Mouse (Mus musculus) limb, embryonic 13.5 days (tissue): ENCODE results near the gene Schip1. TPM values are rescaled to one million over a fixed set of nuclear protein-coding genes. Genes with fewer than 3 reads are reported as not detected.

ENCODE experiments used
- ATAC-seq: fragments of 200-750 bp; cut with Nextera tagmentation; 2 replicates; pipeline ENCODE4 v1.8.0; 2017; ENCODE audit warnings: low read depth, moderate number of reproducible peaks, moderate TSS enrichment; ENCODE audit not compliant: low FRiP score
- H3K27ac ChIP-seq: fragments of 300-500 bp; sonication (generic); 2 replicates; pipeline ENCODE4 v1.5.1; 2015; ENCODE audit warnings: inconsistent platforms, mild to moderate bottlenecking, moderate library complexity
- H3K27me3 ChIP-seq: fragments of 300-500 bp; sonication (generic); 2 replicates; pipeline ENCODE4 v1.6.1; 2015; ENCODE audit warnings: mild to moderate bottlenecking, inconsistent platforms
- H3K36me3 ChIP-seq: fragments of 300-500 bp; sonication (generic); 2 replicates; pipeline ENCODE4 v1.6.1; 2015; ENCODE audit warnings: inconsistent platforms, mild to moderate bottlenecking, moderate library complexity
- H3K4me1 ChIP-seq: fragments of 300-500 bp; sonication (generic); 2 replicates; pipeline ENCODE4 v1.6.1; 2015; ENCODE audit warnings: inconsistent platforms
- H3K4me2 ChIP-seq: fragments of 300-500 bp; sonication (generic); replicated peaks from 2 replicates; pipeline ENCODE4 v1.6.1; 2015; ENCODE audit warnings: inconsistent platforms, mild to moderate bottlenecking, moderate library complexity
- H3K4me3 ChIP-seq: fragments of 300-500 bp; sonication (generic); 2 replicates; pipeline ENCODE4 v1.5.1; 2015; ENCODE audit warnings: moderate library complexity, mild to moderate bottlenecking, inconsistent platforms
- H3K9ac ChIP-seq: fragments of 300-500 bp; sonication (generic); 2 replicates; pipeline ENCODE4 v1.6.1; 2015; ENCODE audit warnings: mild to moderate bottlenecking, inconsistent platforms
- H3K9me3 ChIP-seq: fragments of 300-500 bp; sonication (generic); 2 replicates; pipeline ENCODE4 v1.6.1; 2016; ENCODE audit warnings: inconsistent platforms
- WGBS: fragments of 180-500 bp; shearing (Covaris S2); methylation state at CpG from one replicate; pipeline ENCODE4 v1.1.7; 2015; 5-methylcytosine and 5-hydroxymethylcytosine counted together
- polyA plus RNA-seq: library from polyadenylated mRNA; unstranded; fragments of >200 nt; fragmentation: Nextera tagmentation; extraction: Ambion mirVana; gene quantifications from 2 replicates; pipeline ENCODE4 v1.2.1, GENCODE M21; 2015

Gene Schip1
- polyA plus RNA-seq, 1 experiment from 2014 or later: 21.4 TPM

DNA sequence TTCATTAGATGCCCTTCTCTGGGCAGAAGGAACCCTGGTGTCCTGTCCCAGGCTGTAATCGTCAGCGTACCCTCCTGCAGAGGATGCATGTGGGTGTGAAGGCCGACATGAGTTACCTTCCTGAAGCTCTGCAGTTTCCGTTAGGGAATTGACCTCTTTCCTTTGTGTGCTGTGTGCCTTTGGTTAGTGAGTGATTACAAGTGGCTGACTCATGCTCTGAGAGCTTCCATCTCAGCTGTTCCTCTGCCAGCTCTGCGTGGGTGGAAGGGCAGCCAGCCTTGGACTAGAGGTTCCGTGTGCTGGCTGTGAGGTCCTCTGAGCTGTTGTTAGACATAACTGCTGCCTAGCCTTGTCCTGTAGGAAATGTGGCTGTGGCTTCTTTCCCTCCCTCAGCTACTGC is 444.0 kb downstream of the Schip1 start:
- Histone ChIP-seq H3K36me3 (no peaks in the 10 kb centered on the region), H3K4me3 (no peak overlapping the region), H3K27ac (no peak overlapping the region), H3K9ac (no peak overlapping the region), H3K4me2 (no peak overlapping the region), H3K4me1 (peaks cover 18% of the 10 kb centered on the region), H3K9me3 (no peaks in the 10 kb centered on the region), H3K27me3 (no peaks in the 10 kb centered on the region)
- 52% methylated on average over 6 of the region's 6 CpGs for WGBS
- ATAC-seq: no peak

DNA sequence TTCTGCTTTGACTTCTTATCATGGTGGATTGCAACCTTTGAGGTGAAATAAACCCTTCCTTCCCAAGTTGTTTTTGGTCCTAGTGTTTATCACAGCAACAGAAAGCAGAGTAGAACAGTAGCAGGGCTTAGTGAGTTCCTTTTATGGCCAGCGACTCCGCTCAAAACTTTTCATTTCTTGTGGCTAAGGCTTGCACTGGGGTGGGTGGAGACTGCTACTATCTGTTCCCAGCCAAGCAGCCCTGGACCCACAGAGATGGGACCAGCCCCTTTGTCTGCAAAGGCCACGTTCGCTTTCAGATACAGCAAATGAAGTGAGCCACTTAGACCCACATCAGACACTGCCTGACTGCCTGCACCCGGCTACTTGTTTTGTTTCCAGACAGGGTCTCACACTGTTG is 446.3 kb downstream of the Schip1 start:
- 83% methylated on average over 5 of the region's 5 CpGs for WGBS
- no peak overlapping the region for H3K4me2 ChIP-seq

DNA sequence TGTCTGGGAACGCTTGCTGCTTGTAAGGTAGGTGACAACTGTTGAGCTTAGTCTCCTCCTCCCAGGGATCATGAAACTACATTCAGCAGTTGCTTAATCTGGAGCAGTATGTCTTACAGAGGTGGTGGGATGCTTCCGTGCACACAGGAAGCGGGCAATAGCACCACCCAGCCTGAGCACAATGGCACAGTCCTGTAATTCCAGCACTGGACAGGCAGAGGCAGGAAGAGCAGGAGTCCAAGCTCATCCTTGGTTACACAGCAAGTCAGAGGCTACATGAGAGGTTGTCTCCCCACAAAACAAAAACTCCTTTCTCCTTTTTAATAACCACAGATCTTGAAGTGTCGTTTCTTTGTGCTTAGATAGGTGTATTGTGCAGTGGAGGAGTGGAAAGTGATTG is 447.1 kb downstream of the Schip1 start:
- Histone ChIP-seq H3K27me3 (no peaks in the 10 kb centered on the region), H3K9me3 (no peaks in the 10 kb centered on the region), H3K9ac (no peak overlapping the region), H3K4me2 (no peak overlapping the region), H3K4me3 (no peak overlapping the region), H3K36me3 (no peaks in the 10 kb centered on the region), H3K27ac (no peak overlapping the region), H3K4me1 (peaks cover 19% of the 10 kb centered on the region)
- WGBS: 84% methylated on average over 4 of the region's 4 CpGs
- no peak for ATAC-seq

More for the DNA sequence above, 446.3 kb downstream of the Schip1 start:
- Histone ChIP-seq H3K9ac (no peak overlapping the region), H3K9me3 (no peaks in the 10 kb centered on the region), H3K27me3 (no peaks in the 10 kb centered on the region), H3K4me1 (peaks cover 20% of the 10 kb centered on the region), H3K36me3 (no peaks in the 10 kb centered on the region), H3K27ac (no peak overlapping the region; the same call in 1 of the 2 replicates), H3K4me3 (no peak overlapping the region)
- no peak for ATAC-seq

DNA sequence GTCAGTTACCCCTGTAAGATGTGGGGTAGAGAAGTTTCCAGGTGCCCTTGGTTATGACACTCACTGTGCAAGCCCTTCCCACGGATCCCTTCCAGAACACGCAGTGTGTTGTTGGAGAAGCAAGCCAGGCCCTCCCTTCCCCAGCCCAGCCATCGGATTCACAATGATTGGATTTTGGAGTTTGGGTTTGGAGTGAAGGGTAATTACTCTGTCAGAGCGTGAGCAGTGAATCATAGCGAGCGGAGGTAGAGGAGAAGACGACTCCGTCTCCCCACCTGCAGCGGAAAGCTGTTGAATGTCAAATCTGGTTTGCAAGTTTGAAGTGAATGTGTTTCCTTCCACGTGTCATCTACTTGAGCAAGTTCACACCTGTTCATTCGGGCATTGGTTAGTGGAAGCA is 447.7 kb downstream of the Schip1 start:
- H3K4me1 ChIP-seq: peaks cover 15% of the 10 kb centered on the region
- no peak overlapping the region for H3K9ac ChIP-seq
- H3K36me3 ChIP-seq: no peaks in the 10 kb centered on the region
- 72% methylated on average over 11 of the region's 11 CpGs for WGBS
- no peaks in the 10 kb centered on the region for H3K27me3 ChIP-seq
- no peak overlapping the region for H3K4me2 ChIP-seq
- no peak overlapping the region for H3K4me3 ChIP-seq
- no peak overlapping the region for H3K27ac ChIP-seq
- H3K9me3 ChIP-seq: no peaks in the 10 kb centered on the region
- ATAC-seq: no peak

DNA sequence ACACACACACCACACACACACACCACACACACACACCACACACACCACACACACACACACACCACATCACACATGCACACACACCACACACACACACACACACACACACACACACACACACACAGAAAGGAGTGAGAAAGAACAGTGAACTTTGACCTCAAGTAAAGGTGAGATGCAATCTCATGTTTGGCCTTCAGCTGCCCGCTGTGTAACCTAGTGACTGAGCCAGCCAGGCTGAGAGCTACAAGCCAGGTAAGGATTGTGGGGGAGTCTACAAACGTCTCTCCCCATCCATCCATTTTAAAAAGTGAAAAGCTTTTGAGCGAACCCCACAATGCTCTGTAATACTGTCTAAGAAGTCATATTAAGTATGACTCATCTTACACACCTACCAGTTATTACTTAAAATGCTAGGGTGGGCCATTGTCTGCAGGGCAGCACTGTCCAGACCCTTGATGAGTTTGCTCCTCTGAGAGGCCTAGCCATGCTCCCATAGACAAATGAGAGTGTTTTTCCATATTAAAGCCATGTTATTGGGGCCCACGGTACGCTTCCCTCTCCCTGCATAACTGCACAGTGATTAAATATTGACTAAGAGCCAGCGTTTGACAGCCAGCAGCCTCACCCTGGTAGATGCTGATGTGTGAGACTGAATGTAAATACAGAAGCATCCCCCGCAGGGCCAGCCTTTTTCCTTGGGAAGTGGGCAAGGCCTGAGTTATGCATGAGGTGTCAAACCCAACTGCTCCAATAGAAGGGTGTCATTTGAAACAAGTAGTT is 448.9 kb downstream of the Schip1 start:
- Histone ChIP-seq H3K4me3 (no peak overlapping the region), H3K9me3 (no peaks in the 10 kb centered on the region), H3K27me3 (no peaks in the 10 kb centered on the region), H3K4me1 (peaks cover 13% of the 10 kb centered on the region; the same call in 1 of the 2 replicates), H3K4me2 (no peak overlapping the region), H3K36me3 (no peaks in the 10 kb centered on the region), H3K9ac (no peak overlapping the region), H3K27ac (no peak overlapping the region)
- WGBS: 66% methylated on average over 7 of the region's 7 CpGs
- no peak; the same call in 1 of the 2 replicates for ATAC-seq

DNA sequence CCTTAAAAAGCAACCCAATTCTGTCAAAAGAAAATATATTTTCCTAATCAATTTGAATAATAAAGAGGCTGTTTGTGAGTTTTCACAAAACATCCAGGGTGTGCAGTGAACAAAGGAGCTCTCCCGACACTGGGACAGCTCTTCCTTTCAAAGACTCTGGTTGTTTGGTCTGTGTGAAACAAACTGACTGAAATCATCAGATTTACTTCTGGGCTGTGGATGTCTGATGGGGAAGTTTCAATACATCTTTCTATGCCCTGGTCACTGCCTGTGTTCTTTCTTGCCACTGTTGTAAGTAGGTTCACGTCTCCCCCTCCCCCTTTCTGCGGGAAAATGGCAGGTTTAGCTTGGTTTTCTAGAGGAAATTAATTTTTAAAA is 449.5 kb downstream of the Schip1 start:
- no peak for ATAC-seq
- Histone ChIP-seq H3K4me2 (no peak overlapping the region), H3K27ac (no peak overlapping the region), H3K9me3 (no peaks in the 10 kb centered on the region), H3K36me3 (no peaks in the 10 kb centered on the region), H3K4me1 (peaks cover 8% of the 10 kb centered on the region; the same call in 1 of the 2 replicates), H3K4me3 (no peak overlapping the region), H3K27me3 (no peaks in the 10 kb centered on the region), H3K9ac (no peak overlapping the region)
- WGBS: 90% methylated on average over 3 of the region's 3 CpGs

DNA sequence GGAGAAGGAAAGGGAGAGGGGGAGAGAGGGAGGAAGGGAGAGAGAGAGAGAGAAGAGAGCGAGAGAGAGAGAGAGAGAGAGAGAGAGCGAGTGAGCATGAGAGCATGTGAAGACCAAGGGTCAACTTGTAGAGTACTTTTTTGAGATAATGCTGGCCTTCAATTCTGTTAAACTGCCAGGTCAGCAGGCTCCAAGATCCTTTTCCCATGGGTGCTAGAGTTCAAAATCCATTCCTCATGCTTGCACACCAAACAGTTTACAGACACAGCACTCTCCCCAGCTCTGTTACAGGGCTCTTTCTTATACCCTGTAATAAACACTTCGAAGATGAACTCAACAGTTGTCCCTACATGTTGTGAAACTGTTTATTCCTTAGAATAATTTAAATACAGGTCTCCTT is 450.1 kb downstream of the Schip1 start:
- no peaks in the 10 kb centered on the region for H3K36me3 ChIP-seq
- 86% methylated on average over 3 of the region's 3 CpGs for WGBS
- H3K27ac ChIP-seq: no peak overlapping the region
- H3K9ac ChIP-seq: no peak overlapping the region
- H3K4me2 ChIP-seq: no peak overlapping the region
- H3K4me3 ChIP-seq: no peak overlapping the region
- H3K4me1 ChIP-seq: 0 out of 2 replicates have a peak, but pooled peaks cover 7% of the 10 kb centered on the region
- no peaks in the 10 kb centered on the region for H3K9me3 ChIP-seq
- ATAC-seq: no peak
- no peaks in the 10 kb centered on the region for H3K27me3 ChIP-seq

DNA sequence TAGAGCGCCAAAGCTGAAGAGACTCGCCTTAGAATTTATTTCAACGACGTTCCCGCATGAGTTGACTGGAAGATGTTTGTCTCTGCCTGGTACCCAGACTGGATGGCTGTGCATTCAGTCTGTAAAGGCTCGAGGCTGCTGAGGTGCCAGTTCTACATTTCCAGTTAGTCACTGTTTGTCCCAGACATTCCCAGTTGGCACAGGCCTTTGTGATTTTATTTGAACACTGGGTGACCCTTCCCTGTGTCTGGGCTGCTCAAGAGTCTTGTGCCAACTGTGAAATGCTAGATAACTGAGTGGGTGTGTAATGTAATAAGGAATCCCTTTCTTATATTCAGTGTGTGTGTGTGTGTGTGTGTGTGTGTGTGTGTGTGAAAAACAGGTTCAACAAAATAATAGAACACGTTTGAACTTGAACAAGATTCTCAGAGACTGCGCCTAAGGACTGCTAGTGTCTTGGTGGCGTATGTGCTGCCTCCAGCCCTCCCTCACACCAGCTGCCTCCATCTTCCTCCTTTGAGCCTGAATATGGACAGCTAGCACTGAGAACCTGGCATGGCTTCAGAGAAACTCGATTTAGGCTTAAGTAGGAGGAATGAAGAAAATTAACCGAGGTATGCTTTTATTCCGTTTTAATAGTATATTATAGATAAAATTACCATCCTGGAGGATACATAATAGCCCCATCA is 451.9 kb downstream of the Schip1 start:
- no peaks in the 10 kb centered on the region for H3K36me3 ChIP-seq
- WGBS: 74% methylated on average over 12 of the region's 12 CpGs
- H3K9ac ChIP-seq: no peak overlapping the region
- no peak for ATAC-seq
- H3K4me1 ChIP-seq: 0 out of 2 replicates have a peak, but pooled peaks cover 7% of the 10 kb centered on the region
- H3K27ac ChIP-seq: no peak overlapping the region
- no peaks in the 10 kb centered on the region for H3K27me3 ChIP-seq
- H3K4me3 ChIP-seq: no peak overlapping the region
- no peak overlapping the region for H3K4me2 ChIP-seq
- H3K9me3 ChIP-seq: no peaks in the 10 kb centered on the region

DNA sequence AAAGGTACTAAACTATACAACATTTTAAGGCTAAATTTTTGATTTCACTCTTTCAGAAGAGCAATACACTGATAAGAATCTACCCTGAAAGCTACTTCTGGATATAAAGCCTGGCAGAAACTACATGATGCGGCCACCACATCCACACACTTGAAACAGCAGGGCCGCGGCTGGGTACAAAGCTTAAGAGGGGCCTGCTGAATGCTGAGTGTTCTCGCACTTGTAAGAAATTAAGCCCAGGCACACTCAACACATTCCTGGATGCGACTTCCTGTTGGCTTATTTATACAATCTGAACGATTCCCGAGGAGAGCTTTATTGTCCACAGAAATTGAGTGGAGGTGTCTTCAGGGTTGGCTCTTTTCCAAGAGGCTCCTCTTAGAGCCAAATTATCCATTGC is 452.6 kb downstream of the Schip1 start:
- Histone ChIP-seq H3K27me3 (no peaks in the 10 kb centered on the region), H3K4me3 (no peak overlapping the region), H3K4me1 (0 out of 2 replicates have a peak, but pooled peaks cover 7% of the 10 kb centered on the region), H3K27ac (no peak overlapping the region), H3K9me3 (no peaks in the 10 kb centered on the region), H3K4me2 (no peak overlapping the region), H3K36me3 (no peaks in the 10 kb centered on the region), H3K9ac (no peak overlapping the region)
- ATAC-seq: no peak
- WGBS: 38% methylated on average over 7 of the region's 7 CpGs

DNA sequence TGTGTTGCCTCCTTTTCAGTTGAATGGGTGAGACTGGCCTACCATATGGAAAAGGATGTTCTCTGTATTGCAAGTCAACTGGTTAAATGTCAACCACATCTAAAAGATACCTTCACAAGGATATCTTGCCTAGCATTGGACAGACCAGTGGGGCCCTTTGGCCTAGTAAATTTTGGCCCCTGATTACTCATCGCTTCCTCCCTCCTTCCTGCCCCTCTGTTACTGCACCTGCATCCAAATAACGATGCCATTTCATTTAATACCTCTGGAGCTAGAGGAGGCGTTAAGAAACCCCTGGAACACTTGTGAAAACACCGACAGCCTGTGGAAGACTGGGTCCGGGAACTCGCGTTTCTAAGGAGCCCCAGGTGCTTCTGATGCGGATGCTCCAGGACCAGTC is 453.4 kb downstream of the Schip1 start:
- 58% methylated on average over 8 of the region's 8 CpGs for WGBS
- Histone ChIP-seq H3K4me2 (no peak overlapping the region), H3K9me3 (no peaks in the 10 kb centered on the region), H3K27ac (no peak overlapping the region), H3K27me3 (no peaks in the 10 kb centered on the region), H3K4me1 (0 out of 2 replicates have a peak, but pooled peaks cover 7% of the 10 kb centered on the region), H3K9ac (no peak overlapping the region), H3K36me3 (no peaks in the 10 kb centered on the region), H3K4me3 (no peak overlapping the region)
- no peak for ATAC-seq

DNA sequence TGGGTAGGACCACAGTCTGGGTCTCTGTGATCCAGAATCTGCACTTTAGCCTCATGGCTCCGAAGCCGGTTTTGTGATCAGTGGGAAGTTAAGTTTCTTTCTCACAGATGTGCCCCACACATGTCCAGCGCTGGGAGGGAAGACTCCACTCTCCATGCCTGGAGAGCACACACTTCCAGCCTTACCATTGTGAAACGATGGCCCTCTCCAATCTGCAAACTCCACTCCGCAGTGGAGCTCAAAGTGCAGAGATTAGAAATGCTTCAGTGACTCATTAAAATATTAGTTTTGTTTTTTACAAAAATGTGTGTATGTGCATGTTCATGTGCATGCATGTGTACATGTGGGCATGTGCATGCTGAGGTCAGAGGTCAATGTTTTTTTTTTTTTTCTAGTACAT is 454.0 kb downstream of the Schip1 start:
- Histone ChIP-seq H3K27ac (no peak overlapping the region), H3K4me2 (no peak overlapping the region), H3K9me3 (no peaks in the 10 kb centered on the region), H3K9ac (no peak overlapping the region), H3K4me1 (0 out of 2 replicates have a peak, but pooled peaks cover 5% of the 10 kb centered on the region), H3K27me3 (no peaks in the 10 kb centered on the region), H3K4me3 (no peak overlapping the region), H3K36me3 (no peaks in the 10 kb centered on the region)
- ATAC-seq: no peak
- 91% methylated on average over 5 of the region's 5 CpGs for WGBS

DNA sequence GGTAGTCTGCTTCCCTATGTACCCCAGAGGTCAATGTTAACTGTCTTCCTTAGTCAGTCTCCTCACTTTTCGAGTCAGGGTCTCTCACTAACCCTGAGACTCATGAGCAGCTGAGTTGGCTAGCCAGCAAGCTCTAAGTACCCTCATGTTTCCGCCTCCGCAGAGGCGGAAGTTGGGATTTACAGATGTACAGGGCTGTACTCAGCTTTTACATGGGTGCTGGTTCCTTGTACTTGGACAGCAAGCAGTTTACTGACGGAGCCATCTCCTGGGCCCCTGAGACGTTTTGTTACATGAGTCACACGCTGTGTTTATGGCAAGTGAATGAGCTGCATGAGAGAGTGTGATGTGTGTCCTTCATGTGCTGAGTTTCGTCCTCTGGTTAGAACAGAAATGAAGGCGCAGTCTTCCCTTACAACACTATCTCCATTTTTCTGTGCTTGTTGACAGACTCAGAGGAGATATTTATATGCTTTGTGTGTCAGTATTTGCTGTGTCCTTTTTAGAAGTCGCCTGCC is 460.8 kb downstream of the Schip1 start:
- 84% methylated on average over 10 of the region's 10 CpGs for WGBS
- Histone ChIP-seq H3K9me3 (no peaks in the 10 kb centered on the region), H3K4me2 (no peak overlapping the region), H3K36me3 (no peaks in the 10 kb centered on the region), H3K9ac (no peak overlapping the region), H3K4me1 (no peaks in the 10 kb centered on the region), H3K4me3 (no peak overlapping the region), H3K27ac (no peak overlapping the region), H3K27me3 (no peaks in the 10 kb centered on the region)
- ATAC-seq: no peak
